Mouse (Mus musculus): ENCODE results near the gene Akap2.
"Not testable (repeated sequence)": the region's sequence is repeated elsewhere in the genome, so short reads cannot be mapped to it uniquely, and the experiment has no call there.

The Akap2 gene

GRCm38 (mm10) chr4:57866088-57866487, 148.6 kb downstream of the Akap2 start:
- peak; percentile 82 to 90 for DNase-seq (ENCODE audit: low spot score in 2 of 2)

GRCm38 (mm10) chr4:57866990-57867389, 149.5 kb downstream of the Akap2 start:
- no peak for DNase-seq (ENCODE audit: low spot score in 2 of 2)

GRCm38 (mm10) chr4:57867454-57867853, 150.0 kb downstream of the Akap2 start:
- DNase-seq (ENCODE audit: low spot score in 2 of 2): no peak

GRCm38 (mm10) chr4:57879137-57879536, 161.7 kb downstream of the Akap2 start:
- DNase-seq (ENCODE audit: low spot score in 2 of 2): no peak

- peak; percentile 56 to 79 for DNase-seq (ENCODE audit: low spot score in 2 of 2)
Observed at GRCm38 (mm10) chr4:57879804-57880357, 162.4 kb downstream of the Akap2 start.

GRCm38 (mm10) chr4:57883520-57884421, 166.3 kb downstream of the Akap2 start:
- peak; percentile 41 to 58 for DNase-seq (ENCODE audit: low spot score in 2 of 2)

GRCm38 (mm10) chr4:57884511-57884910, 167.1 kb downstream of the Akap2 start:
- no peak for DNase-seq (ENCODE audit: low spot score in 2 of 2)

- no peak for DNase-seq (ENCODE audit: low spot score in 2 of 2)
Observed at GRCm38 (mm10) chr4:57885186-57885585, 167.7 kb downstream of the Akap2 start.

- DNase-seq (ENCODE audit: low spot score in 2 of 2): peak in 1 of 2 experiments; percentile 33
Observed at GRCm38 (mm10) chr4:57886066-57886887, 168.8 kb downstream of the Akap2 start.

- no peak for DNase-seq (ENCODE audit: low spot score in 2 of 2)
Observed at GRCm38 (mm10) chr4:57886888-57887230, 169.4 kb downstream of the Akap2 start.

- DNase-seq (ENCODE audit: low spot score in 2 of 2): no peak
Observed at GRCm38 (mm10) chr4:57888246-57888645, 170.8 kb downstream of the Akap2 start.

- not testable (repeated sequence) for DNase-seq (ENCODE audit: low spot score in 2 of 2)
Observed at GRCm38 (mm10) chr4:57888978-57889377, 171.5 kb downstream of the Akap2 start.

GRCm38 (mm10) chr4:57889773-57890172, 172.3 kb downstream of the Akap2 start:
- no peak for DNase-seq (ENCODE audit: low spot score in 2 of 2)

GRCm38 (mm10) chr4:57892001-57892586, 174.6 kb downstream of the Akap2 start:
- DNase-seq (ENCODE audit: low spot score in 2 of 2): no peak

GRCm38 (mm10) chr4:57895140-57895539, 177.7 kb downstream of the Akap2 start:
- DNase-seq (ENCODE audit: low spot score in 2 of 2): no peak

- peak in 1 of 2 experiments; percentile 25 for DNase-seq (ENCODE audit: low spot score in 2 of 2)
Observed at GRCm38 (mm10) chr4:57895902-57896301, 178.4 kb downstream of the Akap2 start.

GRCm38 (mm10) chr4:57896631-57897030, 179.2 kb downstream of the Akap2 start:
- no peak for DNase-seq (ENCODE audit: low spot score in 2 of 2)

GRCm38 (mm10) chr4:57901210-57901609, 183.8 kb downstream of the Akap2 start:
- DNase-seq (ENCODE audit: low spot score in 2 of 2): no peak

- DNase-seq (ENCODE audit: low spot score in 2 of 2): no peak
Observed at GRCm38 (mm10) chr4:57902619-57903018, 185.2 kb downstream of the Akap2 start.

- peak in 1 of 2 experiments; percentile 56 for DNase-seq (ENCODE audit: low spot score in 2 of 2)
Observed at GRCm38 (mm10) chr4:57904211-57904610, 186.8 kb downstream of the Akap2 start.

- no peak for DNase-seq (ENCODE audit: low spot score in 2 of 2)
Observed at GRCm38 (mm10) chr4:57904638-57905037, 187.2 kb downstream of the Akap2 start.

GRCm38 (mm10) chr4:57906708-57907107, 189.3 kb downstream of the Akap2 start:
- DNase-seq (ENCODE audit: low spot score in 2 of 2): no peak

Measured in heart, adult 9 months (tissue).